Mouse (Mus musculus) liver, embryonic 14.5 days (tissue): ENCODE measurements at regions not wholly inside any gene's neighbourhood (a gene's known extent, or its start where the extent isn't known, plus 50 kb on each side); places are given as distances from the start of the nearest gene placed in this dataset.

Experiments
- ATAC-seq: fragments of 200-750 bp; cut with Nextera tagmentation; 2 replicates; pipeline ENCODE4 v1.8.0; 2017; ENCODE audit warnings: moderate number of reproducible peaks, mild to moderate bottlenecking, moderate library complexity; ENCODE audit not compliant: insufficient read depth
- DNase-seq, 3 experiments: peaks; one replicate each; pipeline ENCODE4 v3.0.0-alpha.2; 2012 to 2013; ENCODE audit warnings: low read depth in 3 of 3, low spot score in 3 of 3
- H3K27ac ChIP-seq: fragments of 300-500 bp; sonication (generic); 2 replicates; pipeline ENCODE4 v1.5.1; 2014; ENCODE audit warnings: moderate library complexity, mild to moderate bottlenecking, control low read depth, inconsistent platforms
- H3K27me3 ChIP-seq: fragments of 300-500 bp; sonication (generic); 2 replicates; pipeline ENCODE4 v1.6.1; 2014; ENCODE audit warnings: mild to moderate bottlenecking, low read length, moderate library complexity; ENCODE audit not compliant: control insufficient read depth, insufficient read depth
- H3K36me3 ChIP-seq: fragments of 300-500 bp; sonication (generic); replicated peaks from 2 replicates; pipeline ENCODE4 v1.6.1; 2014; ENCODE audit warnings: low read depth; ENCODE audit not compliant: control insufficient read depth, insufficient read depth
- H3K4me1 ChIP-seq, 2 experiments: fragments of 200-500 bp in 1 of 2; fragments of 300-500 bp in 1 of 2; sonication (generic) in 1 of 2; replicated peaks; 2 replicates each; pipeline ENCODE4 v1.6.1; 2012 to 2014; ENCODE audit warnings: antibody characterized with exemption in 1 of 2, inconsistent platforms in 1 of 2, low read length in 1 of 2; ENCODE audit not compliant: control insufficient read depth in 2 of 2, insufficient read depth in 2 of 2
- H3K4me2 ChIP-seq: fragments of 300-500 bp; sonication (generic); 2 replicates; pipeline ENCODE4 v1.6.1; 2014; ENCODE audit warnings: low read depth, mild to moderate bottlenecking, control low read depth, moderate library complexity
- H3K4me3 ChIP-seq, 2 experiments: fragments of 200-500 bp in 1 of 2; fragments of 300-500 bp in 1 of 2; sonication (generic) in 1 of 2; 2 replicates each; pipeline ENCODE4 v1.5.1; 2012 to 2014; ENCODE audit warnings: low read depth in 2 of 2, low read length in 2 of 2, mild to moderate bottlenecking in 2 of 2, control low read depth in 1 of 2, inconsistent platforms in 1 of 2, moderate library complexity in 1 of 2; ENCODE audit not compliant: insufficient read depth in 1 of 2
- H3K9ac ChIP-seq: fragments of 300-500 bp; sonication (generic); replicated peaks from 2 replicates; pipeline ENCODE4 v1.6.1; 2014; ENCODE audit warnings: mild to moderate bottlenecking, control low read depth, moderate library complexity
- H3K9me3 ChIP-seq: fragments of 300-500 bp; sonication (generic); 2 replicates; pipeline ENCODE4 v1.6.1; 2016; ENCODE audit warnings: low read length, mixed read lengths; ENCODE audit not compliant: control insufficient read depth
- CTCF ChIP-seq: IDR thresholded peaks from 2 replicates; pipeline ENCODE4 v1.5.1; 2016; ENCODE audit warnings: antibody characterized with exemption, low read depth, control low read depth
- EP300 ChIP-seq: IDR thresholded peaks from 2 replicates; pipeline ENCODE4 v1.6.1; 2016; ENCODE audit warnings: antibody characterized with exemption, low read depth
- WGBS: fragments of 180-500 bp; shearing (Covaris S2); extraction: QIAGEN DNeasy Blood & Tissue Kit; methylation state at CpG from one replicate; pipeline ENCODE4 v1.1.7; 2014; ENCODE audit not compliant: insufficient replicate concordance; 5-methylcytosine and 5-hydroxymethylcytosine counted together

GRCm38 (mm10) chr15:51627463-51627862, 2257.2 kb upstream of the Gm7489 start:
- 62% methylated on average over 5 of the region's 5 CpGs for WGBS
- no peak overlapping the region for H3K9ac ChIP-seq
- ATAC-seq = no peak
- DNase-seq = no peak
- TF ChIP-seq EP300 (no peak), CTCF (no peak)
- no peaks in the 10 kb centered on the region for H3K4me1 ChIP-seq
- H3K27me3 ChIP-seq = no peaks in the 10 kb centered on the region
- H3K9me3 ChIP-seq = no peaks in the 10 kb centered on the region
- no peak overlapping the region for H3K4me2 ChIP-seq
- no peaks in the 10 kb centered on the region for H3K36me3 ChIP-seq
- H3K27ac ChIP-seq = no peak overlapping the region
- H3K4me3 ChIP-seq = no peak overlapping the region

GRCm38 (mm10) chr15:51628518-51628917, 2256.2 kb upstream of the Gm7489 start:
- ATAC-seq = no peak
- no peak for DNase-seq
- H3K36me3 ChIP-seq = no peaks in the 10 kb centered on the region
- no peak overlapping the region for H3K9ac ChIP-seq
- no peak for TF ChIP-seq CTCF
- no peak for TF ChIP-seq EP300
- no peak overlapping the region for H3K4me3 ChIP-seq
- H3K4me2 ChIP-seq = no peak overlapping the region
- no peaks in the 10 kb centered on the region for H3K27me3 ChIP-seq
- H3K9me3 ChIP-seq = no peaks in the 10 kb centered on the region
- H3K27ac ChIP-seq = no peak overlapping the region
- 43% methylated on average over 4 of the region's 4 CpGs for WGBS
- no peaks in the 10 kb centered on the region for H3K4me1 ChIP-seq

DNA sequence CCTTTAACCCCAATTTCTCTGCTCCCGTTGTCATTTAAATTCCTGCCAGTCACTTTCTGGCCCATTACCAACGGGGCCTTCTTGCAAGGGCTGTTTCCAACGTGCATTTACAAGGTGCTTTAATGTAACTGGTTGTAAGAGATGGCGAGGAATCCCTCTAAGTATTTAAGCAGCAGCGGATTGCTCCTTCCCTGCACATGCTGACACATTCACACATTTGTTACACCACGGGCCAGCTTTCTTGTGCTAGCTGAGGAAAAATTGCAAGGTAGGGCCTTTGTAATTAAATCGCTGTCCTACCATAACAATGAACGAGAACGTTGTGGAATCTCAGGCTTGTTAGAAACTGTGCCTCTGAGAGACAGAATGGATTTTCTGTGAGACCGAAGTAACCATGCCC, 2252.8 kb upstream of the Gm7489 start:
- no peak overlapping the region for H3K27ac ChIP-seq
- H3K4me1 ChIP-seq = no peaks in the 10 kb centered on the region
- H3K36me3 ChIP-seq = no peaks in the 10 kb centered on the region
- H3K9ac ChIP-seq = no peak overlapping the region
- no peaks in the 10 kb centered on the region for H3K9me3 ChIP-seq
- 66% methylated on average over 10 of the region's 10 CpGs for WGBS
- no peak overlapping the region for H3K4me3 ChIP-seq
- DNase-seq (no peak), ATAC-seq (no peak)
- no peaks in the 10 kb centered on the region for H3K27me3 ChIP-seq
- TF ChIP-seq EP300 (no peak), CTCF (no peak)
- no peak overlapping the region for H3K4me2 ChIP-seq

GRCm38 (mm10) chr15:51633068-51633467, 2251.6 kb upstream of the Gm7489 start:
- ATAC-seq (peak; percentile 23; the same call in 1 of the 2 replicates), DNase-seq (no peak)
- no peak overlapping the region for H3K9ac ChIP-seq
- H3K4me1 ChIP-seq = no peaks in the 10 kb centered on the region
- WGBS = 51% methylated on average over 6 of the region's 6 CpGs
- H3K4me2 ChIP-seq = no peak overlapping the region
- no peak overlapping the region for H3K27ac ChIP-seq
- no peaks in the 10 kb centered on the region for H3K9me3 ChIP-seq
- no peak for TF ChIP-seq EP300
- TF ChIP-seq CTCF = no peak
- H3K4me3 ChIP-seq = no peak overlapping the region
- no peaks in the 10 kb centered on the region for H3K27me3 ChIP-seq
- no peaks in the 10 kb centered on the region for H3K36me3 ChIP-seq

GRCm38 (mm10) chr15:51634726-51635125, 2250.0 kb upstream of the Gm7489 start:
- Histone ChIP-seq H3K9ac (no peak overlapping the region), H3K4me3 (no peak overlapping the region), H3K27me3 (no peaks in the 10 kb centered on the region), H3K9me3 (no peaks in the 10 kb centered on the region), H3K27ac (no peak overlapping the region), H3K36me3 (no peaks in the 10 kb centered on the region), H3K4me1 (no peaks in the 10 kb centered on the region), H3K4me2 (no peak overlapping the region)
- ATAC-seq = no peak
- WGBS = 49% methylated on average over 7 of the region's 7 CpGs
- DNase-seq = no peak
- TF ChIP-seq EP300 = no peak
- no peak for TF ChIP-seq CTCF
